Mouse (Mus musculus): Measurements from ENCODE around the gene Eif4g3.

Gene Eif4g3

DNA sequence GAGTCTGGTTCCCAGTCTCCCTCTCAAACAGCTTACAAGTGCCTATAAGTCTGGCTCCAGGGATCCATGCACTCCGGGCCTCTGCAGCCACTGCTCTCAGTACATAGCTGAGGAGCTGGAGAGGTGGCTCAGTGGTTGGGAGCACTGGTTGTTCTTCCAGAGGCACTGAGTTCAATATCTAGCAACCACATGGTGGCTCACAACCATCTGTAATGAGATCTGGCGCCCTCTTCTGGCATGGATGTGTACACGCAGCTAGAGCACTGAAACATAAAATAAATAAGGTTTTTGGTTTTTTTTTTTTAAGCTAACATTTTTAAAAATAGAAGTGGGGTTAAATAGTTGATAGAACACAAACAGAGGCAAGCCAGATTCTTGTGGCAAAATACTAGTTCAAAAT, 161.2 kb downstream of the Eif4g3 start:
- DNase-seq (ENCODE audit: extremely low spot score): no peak

DNA sequence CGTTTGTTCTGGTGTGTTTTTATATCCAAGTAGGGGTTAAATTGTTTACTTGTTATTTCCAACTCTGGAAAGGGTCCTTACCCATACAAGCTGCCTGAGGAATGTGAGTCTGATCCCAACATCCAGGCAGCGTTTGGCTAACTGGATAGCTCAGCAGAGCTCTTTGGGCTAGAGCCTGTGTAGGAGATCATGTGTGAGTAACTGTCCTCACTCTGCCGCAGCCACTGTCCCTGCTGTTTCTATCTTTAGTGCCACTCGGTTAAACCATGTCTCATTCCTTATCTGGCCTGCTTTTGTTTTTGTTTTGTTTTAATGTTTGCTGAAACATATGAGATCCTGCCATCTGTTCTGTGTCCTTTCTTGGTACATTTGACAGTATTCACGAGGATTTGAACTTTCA, 168.1 kb downstream of the Eif4g3 start:
- DNase-seq (ENCODE audit: extremely low spot score): no peak

DNA sequence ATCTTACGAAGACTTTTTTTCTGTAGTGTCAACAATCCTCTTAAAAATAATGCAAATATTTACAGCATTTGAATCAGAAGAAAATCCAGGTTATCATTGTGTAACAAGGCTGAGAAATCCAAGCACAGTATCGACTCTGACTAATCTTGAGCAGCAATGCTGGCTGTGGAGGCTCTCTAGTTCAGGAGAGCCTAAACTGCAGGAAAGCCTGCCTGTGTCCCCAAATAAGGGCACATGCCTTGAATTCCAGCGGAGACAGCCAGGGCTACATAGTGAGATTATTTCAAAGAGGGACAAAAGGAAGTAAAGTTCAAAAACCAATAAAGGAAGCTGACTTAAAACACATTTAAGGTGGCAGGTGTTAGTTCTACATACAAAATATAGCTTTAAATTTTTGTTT, 168.7 kb downstream of the Eif4g3 start:
- no peak for DNase-seq (ENCODE audit: extremely low spot score)

DNA sequence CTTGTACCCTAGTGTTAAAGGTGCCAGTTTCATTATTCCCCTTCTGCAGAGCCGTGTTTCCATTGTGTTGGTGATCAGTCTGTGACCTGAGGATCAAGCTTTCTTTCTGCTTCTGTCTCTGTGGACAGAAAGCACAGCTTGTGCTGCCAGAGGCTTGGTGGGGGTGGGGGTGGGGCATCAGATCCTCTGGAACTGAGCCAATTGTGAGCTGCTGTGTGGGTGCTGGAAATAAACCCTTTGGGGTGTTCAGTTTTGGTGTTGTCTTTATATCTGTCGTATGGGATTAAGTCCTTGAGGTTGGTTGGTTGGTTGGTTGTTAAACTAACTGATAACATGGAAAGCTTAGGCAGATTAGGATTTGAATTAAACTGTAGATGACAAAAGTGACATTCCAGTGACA, 171.0 kb downstream of the Eif4g3 start:
- no peak for DNase-seq (ENCODE audit: extremely low spot score)

DNA sequence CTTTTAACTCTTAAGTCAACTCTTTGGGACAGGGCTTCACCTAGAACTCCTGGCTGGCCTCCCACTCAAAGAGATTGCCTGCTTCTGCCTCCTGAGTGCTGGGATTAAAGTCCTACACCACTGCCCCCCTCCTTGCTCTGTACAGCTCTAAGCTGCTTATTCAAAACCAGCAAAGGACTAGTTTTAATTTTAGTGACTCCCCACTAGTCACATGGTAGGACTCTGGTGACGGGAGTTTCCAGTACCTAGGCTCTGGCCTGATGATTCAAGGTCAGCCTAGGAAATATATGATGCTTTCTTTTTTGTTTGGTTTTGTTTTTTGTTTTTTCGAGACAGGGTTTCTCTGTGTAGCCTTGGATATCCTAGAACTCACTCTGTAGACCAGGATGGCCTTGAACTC, 172.0 kb downstream of the Eif4g3 start:
- DNase-seq (ENCODE audit: extremely low spot score): no peak

DNA sequence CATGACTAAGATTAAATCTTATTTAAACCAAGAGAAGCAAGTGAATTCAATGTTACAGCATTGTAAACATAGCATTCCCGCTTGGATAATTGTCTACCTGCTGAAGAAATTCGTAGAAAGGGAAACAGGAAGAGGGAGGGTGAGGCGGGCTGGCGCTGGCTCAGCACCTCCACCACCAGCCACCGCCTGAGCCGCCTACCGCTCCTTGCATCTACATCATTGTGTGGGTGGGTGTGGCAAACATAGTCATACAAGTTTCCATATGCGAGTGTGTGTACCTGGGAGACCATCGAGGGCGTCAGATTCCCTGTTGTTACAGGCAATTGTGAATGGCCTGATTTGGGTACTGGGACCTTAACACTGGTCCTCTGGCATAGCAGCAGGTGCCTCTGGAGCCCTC, 173.7 kb downstream of the Eif4g3 start:
- no peak for DNase-seq (ENCODE audit: extremely low spot score)

DNA sequence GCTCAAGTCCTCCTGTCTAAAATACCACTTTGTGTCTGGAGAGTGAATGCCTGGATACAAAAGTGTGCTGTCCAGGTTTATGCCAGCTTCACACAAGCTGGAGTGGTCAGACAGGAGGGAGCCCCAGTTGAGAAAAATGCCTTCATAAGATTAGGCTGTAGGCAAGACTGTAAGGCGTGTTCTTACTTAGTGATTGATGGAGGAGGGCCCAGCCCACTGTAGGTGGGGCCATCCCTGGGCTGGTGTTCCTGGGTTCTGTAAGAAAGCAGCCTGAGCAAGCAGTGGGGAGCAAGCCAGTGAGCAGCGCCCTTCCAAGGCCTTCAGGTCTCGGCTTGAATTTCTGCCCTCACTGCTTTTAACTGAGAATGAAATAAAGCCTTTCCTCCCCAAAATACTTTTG, 175.3 kb downstream of the Eif4g3 start:
- no peak for DNase-seq (ENCODE audit: extremely low spot score)

DNA sequence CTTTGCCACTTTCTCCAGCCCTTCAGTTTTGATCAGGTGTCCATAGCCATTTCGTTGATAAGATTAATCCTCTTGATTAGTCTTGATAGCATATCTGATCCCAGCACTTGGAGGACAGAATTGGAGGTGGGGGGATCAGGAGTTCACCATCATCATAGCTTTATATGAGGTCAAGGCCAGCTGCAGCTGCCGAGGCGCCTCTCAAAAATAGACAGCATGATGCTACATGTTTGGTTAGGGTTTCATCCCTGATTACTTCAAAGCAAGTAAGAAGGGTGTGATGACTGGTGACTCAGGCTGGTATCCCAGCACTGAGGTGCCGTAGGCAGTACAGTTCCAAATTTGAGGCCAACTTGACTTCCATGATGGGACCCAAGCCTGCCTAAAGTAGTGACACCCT, 176.6 kb downstream of the Eif4g3 start:
- no peak for DNase-seq (ENCODE audit: extremely low spot score)

DNA sequence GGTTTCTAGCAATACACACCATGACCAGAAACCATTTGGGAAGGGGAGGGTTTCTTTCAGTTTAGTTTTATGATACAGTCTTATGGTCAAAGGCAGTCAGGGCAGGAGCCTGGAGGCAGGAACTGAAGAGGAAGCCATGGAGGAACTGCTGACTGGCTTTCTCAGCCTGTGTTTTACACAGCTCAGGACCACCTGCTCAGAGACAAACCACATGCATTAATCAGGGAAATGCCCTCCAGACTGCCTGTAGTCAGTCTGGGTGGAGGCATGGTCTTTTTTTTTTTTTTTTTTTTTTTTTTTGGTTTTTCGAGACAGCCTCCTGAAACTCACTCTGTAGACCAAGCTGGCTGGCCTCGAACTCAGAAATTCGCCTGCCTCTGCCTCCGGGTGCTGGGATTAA, 179.9 kb downstream of the Eif4g3 start:
- DNase-seq (ENCODE audit: extremely low spot score): no peak

DNA sequence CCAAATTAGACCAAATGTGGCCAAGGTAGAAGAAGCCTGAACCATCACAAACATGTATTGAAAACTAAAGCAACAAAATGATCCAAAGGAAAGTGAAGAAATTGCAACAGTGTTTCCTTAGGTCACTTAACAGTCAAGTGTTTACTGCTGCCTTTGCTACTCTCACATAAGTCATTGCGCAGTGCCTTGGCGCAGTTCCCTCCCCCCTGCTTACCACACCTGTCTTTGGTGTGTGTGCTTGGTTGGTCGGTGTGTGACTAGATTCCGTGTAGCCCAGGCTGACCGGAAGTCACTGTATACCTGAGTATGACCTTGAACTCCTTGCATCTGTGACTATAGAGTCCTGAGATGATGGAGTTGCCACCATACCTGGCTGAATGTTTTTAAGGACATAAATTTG, 186.6 kb downstream of the Eif4g3 start:
- no peak for DNase-seq (ENCODE audit: extremely low spot score)

DNA sequence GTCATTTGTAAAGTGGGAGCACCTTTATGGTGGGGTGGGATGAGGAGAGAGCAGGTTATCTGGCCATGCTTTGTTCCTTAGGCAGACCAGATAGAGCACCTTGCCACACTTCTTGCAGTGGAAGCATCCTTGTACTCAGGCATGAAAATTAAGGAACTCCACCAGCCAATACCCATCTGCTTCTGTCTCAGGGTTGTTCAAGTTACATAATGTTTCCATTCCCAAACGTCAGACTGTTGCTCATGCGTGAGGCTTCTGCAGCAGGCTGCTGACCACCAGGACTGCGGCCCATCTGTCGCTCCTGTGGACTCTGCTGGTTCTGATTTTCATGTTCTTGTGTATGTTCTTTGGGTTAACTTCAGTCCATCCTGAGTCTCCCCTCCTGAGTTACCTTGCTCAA, 187.9 kb downstream of the Eif4g3 start:
- DNase-seq (ENCODE audit: extremely low spot score): no peak

DNA sequence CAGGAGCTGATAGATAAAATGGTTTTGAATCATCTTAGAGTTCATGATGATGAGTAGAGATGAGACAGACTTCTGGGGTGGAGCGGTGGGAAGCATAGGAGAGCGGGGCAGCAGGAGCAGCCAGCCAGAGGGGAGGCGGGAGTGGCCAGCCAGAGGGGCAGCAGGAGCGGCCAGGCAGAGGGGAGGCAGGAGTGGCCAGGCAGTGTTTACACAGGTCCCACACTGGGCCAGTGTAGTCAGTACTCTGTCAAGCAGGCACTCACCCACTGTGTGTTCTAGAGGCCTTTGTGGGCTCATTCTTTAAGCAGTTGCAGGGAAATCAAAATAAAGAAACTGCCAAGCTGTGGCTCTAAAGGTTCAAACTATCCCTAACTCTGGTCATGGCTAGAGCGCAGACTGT, 191.2 kb downstream of the Eif4g3 start:
- DNase-seq (ENCODE audit: extremely low spot score): no peak

DNA sequence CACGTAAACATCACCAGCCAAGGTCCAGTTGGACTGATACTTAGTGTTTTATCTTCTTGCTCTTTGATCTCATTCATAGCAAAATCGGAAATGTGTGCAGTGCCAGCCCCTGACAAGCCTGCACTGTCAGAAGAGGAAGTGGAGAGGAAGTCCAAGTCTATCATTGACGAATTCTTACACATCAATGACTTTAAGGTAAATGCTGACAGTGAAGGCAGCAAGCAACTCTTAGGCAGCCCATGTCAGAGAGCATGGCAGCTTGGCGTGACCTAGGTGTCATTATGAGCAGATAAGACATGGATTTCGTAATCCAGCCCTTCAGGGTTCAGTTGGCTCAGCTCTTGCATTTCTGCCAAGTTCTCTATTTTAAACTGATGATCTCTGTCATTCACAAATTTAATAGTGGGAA, 191.8 kb downstream of the Eif4g3 start:
- DNase-seq (ENCODE audit: extremely low spot score): no peak

DNA sequence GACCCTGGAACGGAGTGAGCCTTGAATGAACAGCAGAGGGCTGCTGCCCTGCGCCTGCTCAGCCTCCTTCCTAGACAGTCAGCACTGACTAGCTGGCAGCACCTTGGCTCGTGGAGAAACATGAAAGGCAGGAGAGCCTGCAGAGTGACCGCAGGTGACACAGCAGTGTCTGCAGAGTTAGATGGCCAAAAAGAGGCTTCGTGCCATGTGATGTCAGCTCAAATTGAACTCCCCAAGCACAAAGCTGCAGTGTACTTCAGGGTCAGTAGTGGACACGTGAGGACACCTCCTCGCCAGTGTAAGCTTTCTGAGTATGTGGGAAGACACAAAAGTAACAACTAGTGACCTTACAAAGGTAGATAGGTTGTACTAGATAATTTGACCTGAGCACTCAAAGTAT, 193.1 kb downstream of the Eif4g3 start:
- no peak for DNase-seq (ENCODE audit: extremely low spot score)

DNA sequence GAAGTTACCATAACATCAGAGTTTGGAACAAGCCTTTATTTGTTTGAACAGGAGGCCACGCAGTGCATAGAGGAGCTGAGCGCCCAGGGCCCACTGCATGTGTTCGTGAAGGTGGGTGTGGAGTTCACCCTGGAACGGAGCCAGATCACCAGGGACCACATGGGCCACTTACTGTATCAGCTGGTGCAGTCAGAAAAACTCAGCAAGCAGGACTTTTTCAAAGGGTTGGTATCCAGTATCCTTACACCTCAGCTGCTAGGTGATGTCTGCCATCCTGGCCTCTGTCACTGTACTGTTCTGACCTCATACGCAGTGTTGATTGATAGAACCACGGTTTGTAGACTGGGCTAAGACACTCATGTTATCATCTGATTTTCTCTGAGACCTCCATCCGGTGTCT, 195.2 kb downstream of the Eif4g3 start:
- DNase-seq (ENCODE audit: extremely low spot score): no peak

DNA sequence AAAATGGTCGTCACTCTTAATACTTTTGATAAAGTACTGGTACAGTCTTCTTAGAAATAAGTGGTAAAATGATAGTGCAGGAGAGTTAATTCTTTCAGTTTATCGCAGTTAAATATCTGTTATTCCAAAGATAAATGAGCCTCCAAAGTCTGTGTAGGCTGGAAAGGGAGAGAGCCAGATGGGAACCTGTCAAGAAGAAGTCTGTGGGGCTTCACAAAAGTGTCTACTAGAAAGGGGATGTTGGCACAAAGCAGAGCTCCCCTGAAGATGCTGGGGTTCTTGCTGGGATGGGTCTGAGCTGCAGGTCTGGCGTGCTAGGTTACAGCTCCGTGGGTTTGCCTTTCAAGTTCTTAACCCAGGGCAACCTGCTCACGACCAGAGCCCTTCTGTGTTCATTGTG, 199.7 kb downstream of the Eif4g3 start:
- no peak for DNase-seq (ENCODE audit: extremely low spot score)

DNA sequence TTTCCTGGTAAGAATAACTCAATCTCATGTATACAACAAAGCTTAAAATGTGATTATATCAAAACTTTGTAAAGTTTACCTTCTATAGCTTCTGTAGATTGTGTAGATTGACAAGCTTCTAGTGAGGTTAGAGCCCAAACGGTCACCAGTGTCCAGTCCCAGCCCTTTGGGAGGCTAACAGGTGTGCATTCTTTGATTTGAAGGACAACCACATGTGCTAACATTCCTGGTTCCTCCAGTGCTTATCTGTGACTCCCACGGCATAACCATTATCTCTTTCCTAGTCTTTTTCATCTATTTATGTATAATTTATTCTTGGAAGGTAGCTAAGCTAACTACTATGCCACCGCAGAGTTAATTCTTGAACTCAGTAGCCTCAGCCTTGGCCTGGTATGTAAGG, 207.9 kb downstream of the Eif4g3 start:
- DNase-seq (ENCODE audit: extremely low spot score): no peak

DNA sequence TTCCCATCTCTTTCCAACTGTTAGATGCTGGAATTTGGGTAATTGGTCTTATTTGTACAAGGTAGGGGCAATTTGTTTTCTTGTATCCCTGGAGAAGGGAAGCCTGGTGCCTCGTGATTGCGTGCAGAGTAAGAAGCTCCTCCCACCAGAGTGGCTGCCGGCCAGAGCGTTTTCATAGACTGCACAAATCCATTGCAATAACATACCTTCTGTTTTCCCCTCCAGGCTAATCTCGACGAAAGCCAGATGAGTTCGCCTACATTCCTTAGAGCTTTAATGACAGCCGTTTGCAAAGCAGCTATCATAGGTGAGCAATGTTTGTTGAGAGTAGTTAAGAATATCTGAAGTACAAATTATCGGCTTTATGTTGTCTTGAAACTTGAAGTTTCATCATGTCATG, 208.9 kb downstream of the Eif4g3 start:
- DNase-seq (ENCODE audit: extremely low spot score): no peak

DNA sequence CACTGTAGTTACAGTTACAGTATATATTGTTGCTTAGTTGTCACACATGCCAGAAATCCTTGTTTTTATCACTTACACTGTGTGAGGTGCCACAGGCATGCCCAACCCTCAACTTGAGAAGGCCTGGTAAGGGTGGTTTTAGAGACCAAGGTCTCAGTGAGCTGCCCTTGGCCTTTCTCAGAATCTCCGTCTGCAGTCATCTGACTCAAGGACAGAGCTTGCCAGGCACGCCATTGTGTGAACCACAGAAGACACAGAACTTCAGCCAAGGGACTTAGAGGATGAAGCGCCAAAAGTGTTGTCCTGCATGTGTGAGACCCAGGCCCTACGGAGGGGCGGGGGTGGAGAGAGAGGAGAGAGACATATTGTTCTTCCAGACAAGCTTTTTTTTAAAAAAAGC, 217.3 kb downstream of the Eif4g3 start:
- DNase-seq (ENCODE audit: extremely low spot score): no peak

DNA sequence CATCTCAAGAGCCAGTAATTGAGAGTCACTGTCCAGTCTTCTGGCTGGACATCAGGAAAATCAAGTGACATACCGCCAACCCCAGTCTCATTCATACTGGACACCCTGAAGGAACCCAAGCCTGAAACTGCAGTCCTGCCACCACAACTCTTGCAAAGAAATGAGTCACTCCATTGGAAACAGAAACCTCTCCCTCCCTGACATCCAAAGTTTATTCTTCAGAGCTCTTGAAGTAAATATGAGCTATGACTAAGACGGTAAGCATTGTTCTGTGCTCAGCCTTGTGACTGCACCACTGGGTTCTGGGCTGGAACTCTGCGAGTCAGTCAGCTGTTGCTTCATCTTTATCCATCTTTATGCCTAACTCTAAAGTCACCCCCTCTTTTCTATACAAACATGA, 221.0 kb downstream of the Eif4g3 start:
- no peak for DNase-seq (ENCODE audit: extremely low spot score)

DNA sequence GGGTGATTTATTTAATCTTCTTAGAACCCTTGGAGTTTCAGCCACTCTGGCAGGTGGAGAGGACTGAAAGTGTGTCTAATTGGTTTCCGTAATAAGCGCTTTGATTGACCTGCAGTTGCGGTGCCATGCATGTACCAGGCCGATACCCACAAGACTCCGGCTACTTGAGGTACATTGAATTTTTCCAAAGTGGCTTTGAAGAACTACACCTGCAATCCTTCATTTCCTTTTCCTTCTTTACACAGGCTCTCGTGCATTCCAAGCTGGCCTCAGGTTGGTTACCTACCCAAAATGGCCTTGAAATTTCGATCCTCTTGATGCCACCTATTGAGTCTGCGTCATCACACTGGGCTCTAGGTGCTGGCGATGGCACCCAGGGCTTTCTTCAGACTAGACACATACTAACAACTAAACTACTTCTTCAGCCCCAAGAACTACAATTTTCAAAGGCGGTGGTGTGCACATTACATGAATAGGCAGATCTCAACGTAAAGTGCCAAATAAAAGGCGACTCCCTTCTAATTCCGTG, 222.9 kb downstream of the Eif4g3 start:
- no peak for DNase-seq (ENCODE audit: extremely low spot score)

DNA sequence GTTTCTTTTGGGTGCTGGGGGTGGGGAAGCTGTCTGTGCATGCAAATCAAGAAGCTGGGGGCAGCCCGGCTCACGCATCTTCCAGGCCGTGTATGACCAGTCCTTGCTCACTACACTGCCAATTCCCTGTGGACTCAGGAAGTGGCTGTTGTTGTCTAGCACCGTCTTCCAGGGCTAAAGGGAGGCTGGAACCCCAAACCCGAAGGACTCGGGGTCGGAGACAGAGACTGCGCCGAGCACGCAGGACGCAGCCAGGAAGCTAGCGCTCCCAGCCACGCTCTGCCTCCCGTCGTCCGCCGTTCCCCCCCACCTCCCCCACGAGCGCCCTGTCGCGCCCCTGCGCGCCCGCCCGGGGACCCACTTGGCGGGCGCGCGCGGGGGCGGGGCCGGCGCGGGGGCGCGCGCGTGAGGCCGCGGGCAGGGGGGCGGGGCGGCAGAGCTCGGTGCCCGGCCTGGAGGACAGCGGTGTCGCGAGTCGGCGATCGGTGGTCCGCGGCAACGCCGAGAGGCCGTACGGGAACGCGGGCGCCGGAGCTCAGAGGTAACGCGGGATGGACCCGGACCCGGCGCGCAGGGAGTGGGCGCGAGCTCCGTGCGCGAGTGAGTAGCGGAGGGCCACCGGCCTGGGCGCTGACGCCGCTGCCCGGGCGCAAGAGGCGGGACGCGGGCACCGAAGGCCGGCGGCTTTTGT, 223.5 kb downstream of the Eif4g3 start, which contains the start of gene Hp1bp3:
Hp1bp3 (plus strand) TSS at position 97 of the 691 bp plus-strand sequence.
- DNase-seq (ENCODE audit: extremely low spot score): peak; percentile 89

DNA sequence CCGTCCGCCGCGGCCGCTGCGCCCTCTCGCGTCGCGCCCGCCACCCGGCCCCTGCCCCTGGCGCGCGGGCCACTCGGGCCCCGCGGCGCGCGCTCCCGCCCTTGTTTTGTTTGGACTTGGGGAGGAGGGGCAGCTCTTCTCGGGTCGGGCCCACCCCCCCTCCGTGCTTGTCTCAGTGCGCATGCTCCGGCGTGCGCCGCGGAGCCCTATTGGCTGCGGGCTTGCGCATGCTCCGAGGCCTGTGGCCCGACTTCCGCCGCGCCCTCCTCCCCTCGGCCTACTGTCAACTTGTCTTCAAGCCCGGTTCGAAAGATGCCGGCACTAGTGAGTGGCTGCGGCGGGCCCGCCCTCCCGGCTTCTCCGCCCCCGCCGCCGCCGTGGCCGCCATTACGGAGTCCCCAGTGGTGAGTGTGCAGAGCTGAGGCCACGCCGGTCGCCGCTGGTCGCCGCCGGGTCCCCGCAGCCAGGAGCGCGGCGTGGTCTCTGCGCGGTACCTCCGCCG, 224.1 kb downstream of the Eif4g3 start:
- peak; percentile 98 for DNase-seq (ENCODE audit: extremely low spot score)

DNA sequence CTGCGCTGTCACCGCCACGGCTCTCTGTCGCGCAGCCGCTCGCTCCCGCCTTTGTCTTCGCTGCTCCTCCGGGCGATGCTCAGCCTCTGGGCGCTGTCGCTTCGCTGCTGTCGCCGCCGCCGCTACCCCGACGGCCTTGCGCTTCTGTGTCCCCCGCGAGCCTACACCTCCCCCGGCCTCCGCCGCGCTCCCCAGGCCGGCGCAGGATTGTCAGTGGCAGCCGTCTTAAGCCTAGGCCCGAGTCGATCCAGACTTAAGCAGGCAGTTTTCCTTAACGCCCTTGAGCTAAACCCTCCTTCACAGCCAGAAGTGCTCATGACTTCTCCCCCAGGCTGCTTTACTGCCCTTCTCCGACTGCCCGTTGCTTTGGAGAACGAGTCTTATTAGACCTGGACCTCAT, 224.6 kb downstream of the Eif4g3 start:
- no peak for DNase-seq (ENCODE audit: extremely low spot score)

All from embryo, embryonic 9.5 days (tissue).